ENCODE assay signal across 20 mouse cellular contexts in genomic region chr19:53123301-53123700, GRCm38 (mm10). TPM values are rescaled to one million over a fixed set of nuclear protein-coding genes. Genes with fewer than 3 reads are reported as not detected.
DNase-seq lines count a peak whose midpoint lies in the region; ATAC-seq lines count a peak whose summit lies in the region.
"Had no signal": no experiment of that assay in that cellular context is flagged by ENCODE, and none has a peak within 500 bp of the region (broad histone marks: within the 10 kb centered on the region; RNA-seq: fewer than 3 reads in every experiment).

No protein-coding gene starts in this region.

- no peak overlapping the region for H3K4me3 ChIP-seq in heart, embryonic 11.5 days (ENCODE audit: low read depth, low read length)
- no peak overlapping the region for H3K4me3 ChIP-seq in kidney, embryonic 14.5 days (ENCODE audit: low read length)
- H3K4me3 ChIP-seq: embryonic facial prominence, embryonic 10.5 days; forebrain, embryonic 12.5 days; limb, embryonic 13.5 days; midbrain, embryonic 12.5 days; neural tube, embryonic 13.5 days had no signal

- no peak overlapping the region for H3K4me2 ChIP-seq in heart, embryonic 11.5 days
- no peak overlapping the region for H3K4me2 ChIP-seq in kidney, embryonic 14.5 days (replicated peaks; ENCODE audit: low read depth, low read length)
- H3K4me2 ChIP-seq: forebrain, embryonic 12.5 days; limb, embryonic 13.5 days; midbrain, embryonic 12.5 days; neural tube, embryonic 13.5 days had no signal

- intact Hi-C loops in heart, postnatal 25 days (cut with DNase I): loop anchor here (10.0 kb wide), 1 partner anchor 108 kb away; no protein-coding TSS in a partner anchor

- peak overlapping the region; percentile 50; the same call in 1 of the 2 replicates for H3K27ac ChIP-seq in heart, embryonic 11.5 days (ENCODE audit: low read depth, low read length)
- H3K27ac ChIP-seq in kidney, embryonic 14.5 days (ENCODE audit: low read depth, low read length): no peak overlapping the region
- H3K27ac ChIP-seq: embryonic facial prominence, embryonic 10.5 days; forebrain, embryonic 12.5 days; kidney, postnatal 0 days; limb, embryonic 13.5 days; liver, embryonic 14.5 days; macrophage; midbrain, embryonic 12.5 days; neural tube, embryonic 13.5 days; stomach, postnatal 0 days had no signal

- no peaks in the 10 kb centered on the region for H3K36me3 ChIP-seq in heart, embryonic 11.5 days (ENCODE audit: control insufficient read depth, insufficient read depth, low read length)
- no peaks in the 10 kb centered on the region for H3K36me3 ChIP-seq in kidney, embryonic 14.5 days (ENCODE audit: control insufficient read depth, insufficient read depth, low read length)
- H3K36me3 ChIP-seq: embryonic facial prominence, embryonic 10.5 days; forebrain, embryonic 12.5 days; limb, embryonic 13.5 days; midbrain, embryonic 12.5 days; neural tube, embryonic 13.5 days had no signal

- H3K9ac ChIP-seq in heart, embryonic 11.5 days (ENCODE audit: low read depth, low read length): no peak overlapping the region
- no peak overlapping the region for H3K9ac ChIP-seq in kidney, embryonic 14.5 days (ENCODE audit: low read depth, low read length)
- H3K9ac ChIP-seq: forebrain, embryonic 12.5 days; limb, embryonic 13.5 days; liver, embryonic 14.5 days; midbrain, embryonic 12.5 days; neural tube, embryonic 13.5 days had no signal

- ATAC-seq in heart, embryonic 11.5 days (replicated peaks; ENCODE audit: insufficient number of reproducible peaks, low FRiP score, low TSS enrichment): no peak
- ATAC-seq in kidney, embryonic 14.5 days (ENCODE audit: low FRiP score, low TSS enrichment): no peak
- ATAC-seq in granulocyte monocyte progenitor cell, adult 5-6 weeks (replicated peaks; ENCODE audit: poor library complexity, severe bottlenecking): no peak
- ATAC-seq: hindbrain, embryonic 16.5 days had no signal

- peaks cover 13% of the 10 kb centered on the region for H3K4me1 ChIP-seq in heart, embryonic 11.5 days (ENCODE audit: control insufficient read depth, insufficient read depth, low read length)
- H3K4me1 ChIP-seq in kidney, embryonic 14.5 days (ENCODE audit: control insufficient read depth, insufficient read depth, low read length): peaks cover 4% of the 10 kb centered on the region; the same call in 1 of the 2 replicates
- H3K4me1 ChIP-seq: forebrain, embryonic 12.5 days; midbrain, embryonic 12.5 days had no signal

- no peak for DNase-seq in heart, postnatal 25 days (ENCODE audit: low spot score)
- peak; percentile 83 for DNase-seq in kidney, adult 11 months
- DNase-seq in kidney, postnatal 10 days: peak; percentile 55
- no peak for DNase-seq in adipocyte (ENCODE audit: low spot score)
- DNase-seq: adrenal gland, adult 2 months; cerebellum, adult 8-10 months; right cerebral cortex, adult 18-20 months had no signal

- 38% methylated on average over 5 of the region's 5 CpGs for WGBS in heart, embryonic 11.5 days (ENCODE audit: insufficient replicate concordance)
- 61% methylated on average over 5 of the region's 5 CpGs for WGBS in kidney, embryonic 14.5 days

- H3K9me3 ChIP-seq in heart, embryonic 11.5 days (replicated peaks; ENCODE audit: control insufficient read depth, low read length): no peaks in the 10 kb centered on the region
- H3K9me3 ChIP-seq in kidney, embryonic 14.5 days (ENCODE audit: control insufficient read depth, low read length): no peaks in the 10 kb centered on the region
- H3K9me3 ChIP-seq: embryonic facial prominence, embryonic 10.5 days; forebrain, embryonic 12.5 days; limb, embryonic 13.5 days; neural tube, embryonic 13.5 days had no signal

- no peaks in the 10 kb centered on the region for H3K27me3 ChIP-seq in heart, embryonic 11.5 days (ENCODE audit: control insufficient read depth, insufficient read depth, low read length)
- no peaks in the 10 kb centered on the region for H3K27me3 ChIP-seq in kidney, embryonic 14.5 days (ENCODE audit: control insufficient read depth, insufficient read depth, low read length)
- H3K27me3 ChIP-seq: forebrain, embryonic 12.5 days; midbrain, embryonic 12.5 days had no signal

RNA-seq across cellular contexts. Expression of gene Add3, which starts 16.9 kb away (rescaled TPM):
- polyA plus RNA-seq in heart, embryonic 11.5 days (2014; fragmentation: Nextera tagmentation; extraction: Ambion mirVana): 133 and 152 TPM in 2 replicates
- total RNA-seq in heart, postnatal 25 days (2021): 10 to 100 TPM; 50.2 to 53.3 TPM
- polyA plus RNA-seq in kidney, embryonic 14.5 days (2014; fragmentation: Nextera tagmentation; extraction: Ambion mirVana): 39.5 and 76.1 TPM in 2 replicates
- 30.2 and 57.5 TPM in 2 replicates for total RNA-seq in granulocyte monocyte progenitor cell, adult 5-6 weeks (2014; fragmentation: Nextera tagmentation)
- 39.5 and 43.3 TPM in 2 replicates for total RNA-seq in granulocyte monocyte progenitor cell, adult 5-6 weeks (2017)

Comparison
In these comparisons a context has a peak if more than half of its experiments do, and no peak if none do; other contexts are left out.
1. DNase-seq: peak in kidney, adult 11 months (single experiment) and kidney, postnatal 10 days (single experiment); none in heart, postnatal 25 days (single experiment) and adipocyte (single experiment).